Mouse (Mus musculus): ENCODE results near the gene St3gal3.

DNA sequence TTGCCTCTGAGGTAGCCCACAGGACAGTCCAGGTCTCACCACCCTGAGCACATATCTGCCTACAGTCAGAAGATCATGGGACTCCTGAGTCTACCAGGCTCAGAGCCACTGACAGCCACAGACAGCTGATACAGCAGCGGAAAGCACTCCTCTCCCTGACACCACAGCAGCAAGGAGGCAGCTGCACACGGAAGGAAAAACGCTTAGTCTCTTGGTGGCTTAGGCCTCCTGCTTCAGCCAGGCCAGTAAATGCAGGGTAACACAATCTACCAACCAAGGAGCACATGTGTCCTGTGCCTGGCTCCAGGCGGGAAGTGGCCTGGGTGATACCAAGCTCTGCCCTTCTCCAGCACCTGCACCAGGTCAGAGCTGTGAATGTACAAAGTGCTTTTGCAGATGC lies 94.1 kb downstream of the St3gal3 start:
- TF ChIP-seq CTCF (IDR thresholded peaks at IDR 0.05; ENCODE audit: low read depth), result no peak
- TF ChIP-seq EP300 (IDR thresholded peaks at IDR 0.05; ENCODE audit: low read depth), result no peak
